Mouse (Mus musculus) cerebellum, adult 2 months (tissue): Measurements from ENCODE around the gene Nrxn3.

Source experiments
- CTCF ChIP-seq: fragments of 200-500 bp; IDR thresholded peaks from 2 replicates; pipeline ENCODE4 v1.5.1; 2011; ENCODE audit warnings: low read depth, mild to moderate bottlenecking, control low read depth, low read length, moderate library complexity, borderline replicate concordance; ENCODE audit not compliant: insufficient read depth
- POLR2A ChIP-seq: fragments of 200-500 bp; IDR thresholded peaks from 2 replicates; pipeline ENCODE4 v1.6.1; 2011; ENCODE audit warnings: low read length, control low read depth, borderline replicate concordance; ENCODE audit not compliant: insufficient read depth

GRCm38 (mm10) chr12:89262261-89262660, 539.6 kb downstream of the Nrxn3 start:
- TF ChIP-seq CTCF (no peak), POLR2A (no peak)
